Comparison of ENCODE assay signal across 10 mouse cellular contexts in genomic region chr9:30919686-30920085, GRCm38 (mm10). TPM values are rescaled to one million over a fixed set of nuclear protein-coding genes. Genes with fewer than 3 reads are reported as not detected.
DNase-seq lines count a peak whose midpoint lies in the region; ATAC-seq lines count a peak whose summit lies in the region.
"Had no signal": no experiment of that assay in that cellular context is flagged by ENCODE, and none has a peak within 500 bp of the region (broad histone marks: within the 10 kb centered on the region; RNA-seq: fewer than 3 reads in every experiment).

No protein-coding gene starts in this region.

- H3K27ac ChIP-seq in heart, embryonic 10.5 days: no peak overlapping the region
- peak overlapping the region; percentile 41; the same call in 1 of the 2 replicates for H3K27ac ChIP-seq in limb, embryonic 12.5 days

- H3K4me2 ChIP-seq in limb, embryonic 12.5 days: peak overlapping the region; percentile 91

- no peaks in the 10 kb centered on the region for H3K9me3 ChIP-seq in heart, embryonic 10.5 days
- H3K9me3 ChIP-seq in limb, embryonic 12.5 days: no peaks in the 10 kb centered on the region

- ATAC-seq in limb, embryonic 12.5 days (ENCODE audit: insufficient number of reproducible peaks, insufficient read depth, low FRiP score, low TSS enrichment, low read depth): no peak

- peaks cover 44% of the 10 kb centered on the region for H3K4me1 ChIP-seq in heart, embryonic 10.5 days
- H3K4me1 ChIP-seq in limb, embryonic 12.5 days (replicated peaks): peaks cover 30% of the 10 kb centered on the region

- peak; percentile 96 for DNase-seq in heart, adult 11 months
- DNase-seq in heart, embryonic 10.5 days (ENCODE audit: low spot score): no peak
- peak; percentile 80 for DNase-seq in adipocyte (ENCODE audit: low spot score)
- DNase-seq in heart, adult 9 months (ENCODE audit: low spot score in 2 of 2): peak; percentile 54 to 67
- DNase-seq in yolk sac, embryonic 10.5 days (ENCODE audit: low spot score): no peak
- no peak for DNase-seq in spleen, postnatal 4 days (ENCODE audit: low spot score in 2 of 2)
- DNase-seq in right cerebral cortex, postnatal 4 days: no peak
- DNase-seq: spleen, adult 18-20 months had no signal

- H3K36me3 ChIP-seq in heart, embryonic 10.5 days: no peaks in the 10 kb centered on the region
- no peaks in the 10 kb centered on the region for H3K36me3 ChIP-seq in limb, embryonic 12.5 days

- H3K9ac ChIP-seq in limb, embryonic 12.5 days (replicated peaks): no peak overlapping the region

- H3K4me3 ChIP-seq in heart, embryonic 10.5 days: no peak overlapping the region
- H3K4me3 ChIP-seq in limb, embryonic 12.5 days (replicated peaks): peak overlapping the region; percentile 62

- WGBS in heart, embryonic 10.5 days: 86% methylated on average over 9 of the region's 9 CpGs
- 80% methylated on average over 9 of the region's 9 CpGs for WGBS in limb, embryonic 12.5 days

- H3K27me3 ChIP-seq in heart, embryonic 10.5 days (ENCODE audit: insufficient read depth, poor library complexity, severe bottlenecking): peaks cover 29% of the 10 kb centered on the region
- H3K27me3 ChIP-seq in limb, embryonic 12.5 days: peaks cover 33% of the 10 kb centered on the region

RNA-seq across cellular contexts. Expression of gene Adamts15, which starts 2.6 kb away (rescaled TPM):
- 6.4 and 7.9 TPM in 2 replicates for polyA plus RNA-seq in heart, embryonic 10.5 days (2016; fragmentation: Nextera tagmentation; extraction: Ambion mirVana)
- 16.6 and 21.9 TPM in 2 replicates for polyA plus RNA-seq in limb, embryonic 12.5 days (2016; fragmentation: Nextera tagmentation; extraction: Ambion mirVana)
- polyA plus RNA-seq: C2C12 had no signal

RNA-seq across cellular contexts. Expression of gene Adamts8, which starts 22.7 kb away (rescaled TPM):
- 1.3 and 2.7 TPM in 2 replicates for polyA plus RNA-seq in heart, embryonic 10.5 days (2016; fragmentation: Nextera tagmentation; extraction: Ambion mirVana)
- polyA plus RNA-seq in limb, embryonic 12.5 days (2016; fragmentation: Nextera tagmentation; extraction: Ambion mirVana): 1.5 and 1.7 TPM in 2 replicates
- polyA plus RNA-seq: C2C12 had no signal

Comparison
In these comparisons a context has a peak if more than half of its experiments do, and no peak if none do; other contexts are left out.
1. DNase-seq: peak in heart, adult 11 months (single experiment), adipocyte (single experiment) and heart, adult 9 months (2 of 2); none in heart, embryonic 10.5 days (single experiment), yolk sac, embryonic 10.5 days (single experiment), spleen, postnatal 4 days (0 of 2) and right cerebral cortex, postnatal 4 days (single experiment).